Mouse (Mus musculus): ENCODE results near the gene Adgrd1. TPM values are rescaled to one million over a fixed set of nuclear protein-coding genes. Genes with fewer than 3 reads are reported as not detected.

The Adgrd1 gene
- polyA plus RNA-seq (2014; fragmentation: Nextera tagmentation; extraction: Ambion mirVana): 1.5 and 1.6 TPM in 2 replicates

- no peak within 1 kb of the TSS for H3K4me3 ChIP-seq (ENCODE audit: control insufficient read depth in 1 of 2, insufficient read depth in 1 of 2, low read depth in 1 of 2, low read length in 2 of 2)
- 19% methylated on average over 6 of the region's 6 CpGs for WGBS
- no peaks in the 10 kb centered on the region for H3K9me3 ChIP-seq (ENCODE audit: control insufficient read depth, low read length)
- H3K4me1 ChIP-seq (ENCODE audit: control insufficient read depth in 2 of 2, insufficient read depth in 2 of 2, low read length in 2 of 2): peaks cover 5% of the 10 kb centered on the region in 2 experiments; a peak in 2 of 4 replicates
- H3K9ac ChIP-seq (ENCODE audit: low read length): no peak within 1 kb of the TSS; the same call in 1 of the 2 replicates
- no peaks in the 10 kb centered on the region for H3K36me3 ChIP-seq (ENCODE audit: control insufficient read depth, insufficient read depth, low read length)
- peak within 1 kb of the TSS; percentile 39; the same call in 1 of the 2 replicates for H3K4me2 ChIP-seq (ENCODE audit: low read length)
- peak; percentile 59 for ATAC-seq (ENCODE audit: insufficient number of reproducible peaks, insufficient read depth, low FRiP score, low read depth)
- no peak within 1 kb of the TSS for H3K27ac ChIP-seq (replicated peaks in 1 of 2; ENCODE audit: control insufficient read depth in 1 of 2, insufficient read depth in 1 of 2, low read depth in 2 of 2, low read length in 2 of 2)
- no peaks in the 10 kb centered on the region for H3K27me3 ChIP-seq (ENCODE audit: control insufficient read depth, insufficient read depth, low read length)
Measured at GRCm38 (mm10) chr5:129096511-129096910, at the start of gene Adgrd1. Adgrd1 (plus strand) TSS chr5:129096750.

GRCm38 (mm10) chr5:129049372-129049771, 47.2 kb upstream of the Adgrd1 start:
- no peak overlapping the region for H3K27ac ChIP-seq (replicated peaks in 1 of 2; ENCODE audit: control insufficient read depth in 1 of 2, insufficient read depth in 1 of 2, low read depth in 2 of 2, low read length in 2 of 2)
- WGBS: 77% methylated on average over 9 of the region's 9 CpGs
- no peaks in the 10 kb centered on the region for H3K4me1 ChIP-seq (ENCODE audit: control insufficient read depth in 2 of 2, insufficient read depth in 2 of 2, low read length in 2 of 2)
- no peak for ATAC-seq (ENCODE audit: insufficient number of reproducible peaks, insufficient read depth, low FRiP score, low read depth)
- H3K4me3 ChIP-seq (ENCODE audit: control insufficient read depth in 1 of 2, insufficient read depth in 1 of 2, low read depth in 1 of 2, low read length in 2 of 2): no peak overlapping the region
- H3K4me2 ChIP-seq (ENCODE audit: low read length): no peak overlapping the region
- H3K9me3 ChIP-seq (ENCODE audit: control insufficient read depth, low read length): no peaks in the 10 kb centered on the region
- no peak overlapping the region for H3K9ac ChIP-seq (ENCODE audit: low read length)
- no peaks in the 10 kb centered on the region for H3K36me3 ChIP-seq (ENCODE audit: control insufficient read depth, insufficient read depth, low read length)
- no peaks in the 10 kb centered on the region for H3K27me3 ChIP-seq (ENCODE audit: control insufficient read depth, insufficient read depth, low read length)

- H3K27ac ChIP-seq (replicated peaks in 1 of 2; ENCODE audit: control insufficient read depth in 1 of 2, insufficient read depth in 1 of 2, low read depth in 2 of 2, low read length in 2 of 2): no peak overlapping the region
- no peaks in the 10 kb centered on the region for H3K4me1 ChIP-seq (ENCODE audit: control insufficient read depth in 2 of 2, insufficient read depth in 2 of 2, low read length in 2 of 2)
- no peaks in the 10 kb centered on the region for H3K9me3 ChIP-seq (ENCODE audit: control insufficient read depth, low read length)
- no peaks in the 10 kb centered on the region for H3K36me3 ChIP-seq (ENCODE audit: control insufficient read depth, insufficient read depth, low read length)
- no peak overlapping the region for H3K4me2 ChIP-seq (ENCODE audit: low read length)
- H3K9ac ChIP-seq (ENCODE audit: low read length): no peak overlapping the region
- ATAC-seq (ENCODE audit: insufficient number of reproducible peaks, insufficient read depth, low FRiP score, low read depth): no peak
- no peaks in the 10 kb centered on the region for H3K27me3 ChIP-seq (ENCODE audit: control insufficient read depth, insufficient read depth, low read length)
- 70% methylated on average over 3 of the region's 3 CpGs for WGBS
- H3K4me3 ChIP-seq (ENCODE audit: control insufficient read depth in 1 of 2, insufficient read depth in 1 of 2, low read depth in 1 of 2, low read length in 2 of 2): no peak overlapping the region
Measured at GRCm38 (mm10) chr5:129051910-129052309, 44.6 kb upstream of the Adgrd1 start.

GRCm38 (mm10) chr5:129052636-129053355, 43.8 kb upstream of the Adgrd1 start:
- Histone ChIP-seq H3K9me3 (ENCODE audit: control insufficient read depth, low read length) (no peaks in the 10 kb centered on the region), H3K27ac (replicated peaks in 1 of 2; ENCODE audit: control insufficient read depth in 1 of 2, insufficient read depth in 1 of 2, low read depth in 2 of 2, low read length in 2 of 2) (no peak overlapping the region), H3K36me3 (ENCODE audit: control insufficient read depth, insufficient read depth, low read length) (no peaks in the 10 kb centered on the region), H3K9ac (ENCODE audit: low read length) (no peak overlapping the region), H3K4me1 (ENCODE audit: control insufficient read depth in 2 of 2, insufficient read depth in 2 of 2, low read length in 2 of 2) (no peaks in the 10 kb centered on the region), H3K4me3 (ENCODE audit: control insufficient read depth in 1 of 2, insufficient read depth in 1 of 2, low read depth in 1 of 2, low read length in 2 of 2) (no peak overlapping the region), H3K4me2 (ENCODE audit: low read length) (no peak overlapping the region), H3K27me3 (ENCODE audit: control insufficient read depth, insufficient read depth, low read length) (no peaks in the 10 kb centered on the region)
- no peak for ATAC-seq (ENCODE audit: insufficient number of reproducible peaks, insufficient read depth, low FRiP score, low read depth)
- WGBS: 44% methylated on average over 20 of the region's 20 CpGs

GRCm38 (mm10) chr5:129054675-129055284, 41.8 kb upstream of the Adgrd1 start:
- Histone ChIP-seq H3K9ac (ENCODE audit: low read length) (no peak overlapping the region), H3K9me3 (ENCODE audit: control insufficient read depth, low read length) (no peaks in the 10 kb centered on the region), H3K27me3 (ENCODE audit: control insufficient read depth, insufficient read depth, low read length) (peaks cover 4% of the 10 kb centered on the region; the same call in 1 of the 2 replicates), H3K36me3 (ENCODE audit: control insufficient read depth, insufficient read depth, low read length) (no peaks in the 10 kb centered on the region), H3K4me2 (ENCODE audit: low read length) (no peak overlapping the region), H3K4me3 (ENCODE audit: control insufficient read depth in 1 of 2, insufficient read depth in 1 of 2, low read depth in 1 of 2, low read length in 2 of 2) (no peak overlapping the region), H3K27ac (replicated peaks in 1 of 2; ENCODE audit: control insufficient read depth in 1 of 2, insufficient read depth in 1 of 2, low read depth in 2 of 2, low read length in 2 of 2) (no peak overlapping the region), H3K4me1 (ENCODE audit: control insufficient read depth in 2 of 2, insufficient read depth in 2 of 2, low read length in 2 of 2) (no peaks in the 10 kb centered on the region)
- WGBS: 78% methylated on average over 9 of the region's 9 CpGs
- ATAC-seq (ENCODE audit: insufficient number of reproducible peaks, insufficient read depth, low FRiP score, low read depth): no peak

GRCm38 (mm10) chr5:129059116-129059515, 37.4 kb upstream of the Adgrd1 start:
- ATAC-seq (ENCODE audit: insufficient number of reproducible peaks, insufficient read depth, low FRiP score, low read depth): no peak
- Histone ChIP-seq H3K27me3 (ENCODE audit: control insufficient read depth, insufficient read depth, low read length) (peaks cover 10% of the 10 kb centered on the region), H3K36me3 (ENCODE audit: control insufficient read depth, insufficient read depth, low read length) (no peaks in the 10 kb centered on the region), H3K4me3 (ENCODE audit: control insufficient read depth in 1 of 2, insufficient read depth in 1 of 2, low read depth in 1 of 2, low read length in 2 of 2) (no peak overlapping the region), H3K27ac (replicated peaks in 1 of 2; ENCODE audit: control insufficient read depth in 1 of 2, insufficient read depth in 1 of 2, low read depth in 2 of 2, low read length in 2 of 2) (no peak overlapping the region), H3K9ac (ENCODE audit: low read length) (no peak overlapping the region), H3K9me3 (ENCODE audit: control insufficient read depth, low read length) (no peaks in the 10 kb centered on the region), H3K4me2 (ENCODE audit: low read length) (no peak overlapping the region), H3K4me1 (ENCODE audit: control insufficient read depth in 2 of 2, insufficient read depth in 2 of 2, low read length in 2 of 2) (0 out of 4 replicates have a peak, but pooled peaks cover 0 to 2% of the 10 kb centered on the region in 2 experiments)
- WGBS: 83% methylated on average over 3 of the region's 3 CpGs

- H3K27me3 ChIP-seq (ENCODE audit: control insufficient read depth, insufficient read depth, low read length): peaks cover 12% of the 10 kb centered on the region
- H3K4me1 ChIP-seq (ENCODE audit: control insufficient read depth in 2 of 2, insufficient read depth in 2 of 2, low read length in 2 of 2): peaks cover 0 to 4% of the 10 kb centered on the region in 2 experiments; a peak in 2 of 4 replicates
- 21% methylated on average over 13 of the region's 13 CpGs for WGBS
- no peaks in the 10 kb centered on the region for H3K9me3 ChIP-seq (ENCODE audit: control insufficient read depth, low read length)
- H3K4me3 ChIP-seq (ENCODE audit: control insufficient read depth in 1 of 2, insufficient read depth in 1 of 2, low read depth in 1 of 2, low read length in 2 of 2): no peak overlapping the region
- no peak for ATAC-seq (ENCODE audit: insufficient number of reproducible peaks, insufficient read depth, low FRiP score, low read depth)
- H3K27ac ChIP-seq (replicated peaks in 1 of 2; ENCODE audit: control insufficient read depth in 1 of 2, insufficient read depth in 1 of 2, low read depth in 2 of 2, low read length in 2 of 2): no peak overlapping the region
- H3K9ac ChIP-seq (ENCODE audit: low read length): no peak overlapping the region
- H3K4me2 ChIP-seq (ENCODE audit: low read length): no peak overlapping the region
- H3K36me3 ChIP-seq (ENCODE audit: control insufficient read depth, insufficient read depth, low read length): no peaks in the 10 kb centered on the region
Measured at GRCm38 (mm10) chr5:129061579-129061978, 35.0 kb upstream of the Adgrd1 start.
